Mouse (Mus musculus) C2C12 (cell line): ENCODE data around the gene Fam160b1.
A peak's percentile ranks its signal among the peaks of the same experiment; 100 is the strongest.

ENCODE experiments used
- CEBPB ChIP-seq: IDR thresholded peaks from one replicate; pipeline ENCODE4 v1.6.1; 2011; ENCODE audit warnings: low read depth, mild to moderate bottlenecking, control low read depth, moderate library complexity
- CTCF ChIP-seq: IDR thresholded peaks from one replicate; pipeline ENCODE4 v1.5.1; 2011; ENCODE audit not compliant: control insufficient read depth, insufficient read depth, insufficient read length
- FOSL1 ChIP-seq: IDR thresholded peaks from one replicate; pipeline ENCODE4 v1.8.0; 2011; ENCODE audit warnings: mild to moderate bottlenecking, low read length; ENCODE audit not compliant: poor library complexity, insufficient read depth, severe bottlenecking
- MAX ChIP-seq: IDR thresholded peaks from one replicate; pipeline ENCODE4 v1.6.1; 2011; ENCODE audit warnings: mild to moderate bottlenecking, control low read depth
- USF1 ChIP-seq: IDR thresholded peaks from one replicate; pipeline ENCODE4 v1.6.1; 2011; ENCODE audit warnings: low read depth, mild to moderate bottlenecking, control low read depth, moderate library complexity

- TF ChIP-seq CTCF (no peak), FOSL1 (no peak), USF1 (no peak), CEBPB (peak; percentile 3), MAX (no peak)
Observed at GRCm38 (mm10) chr19:57357811-57358210, 2.7 kb upstream of the Fam160b1 start.
